Mouse (Mus musculus) heart, postnatal 0 days (tissue): Measurements from ENCODE around the gene Sox15.

Source experiments
- CTCF ChIP-seq: IDR thresholded peaks from 2 replicates; pipeline ENCODE4 v1.5.1; 2016; ENCODE audit warnings: antibody characterized with exemption, control low read depth, low read depth
- EP300 ChIP-seq: IDR thresholded peaks from 2 replicates; pipeline ENCODE4 v1.6.1; 2016; ENCODE audit warnings: antibody characterized with exemption, low read depth

GRCm38 (mm10) chr11:69681314-69682208 lies 26.4 kb downstream of the Sox15 start, which contains the start of gene Senp3:
- TF ChIP-seq CTCF: no peak
- no peak for TF ChIP-seq EP300
